Mouse (Mus musculus) liver, postnatal 0 days (tissue): ENCODE measurements around the gene Efna5. TPM values are rescaled to one million over a fixed set of nuclear protein-coding genes. Genes with fewer than 3 reads are reported as not detected.

Source experiments
- ATAC-seq: fragments of 200-750 bp; cut with Nextera tagmentation; 2 replicates; pipeline ENCODE4 v1.8.0; 2017; ENCODE audit warnings: mild to moderate bottlenecking, moderate library complexity
- DNase-seq: peaks from one replicate; pipeline ENCODE4 v3.0.0-alpha.2; 2016
- H3K27ac ChIP-seq: fragments of 300-500 bp; sonication (generic); 2 replicates; pipeline ENCODE4 v1.5.1; 2014; ENCODE audit warnings: antibody characterized with exemption, moderate library complexity, mild to moderate bottlenecking, low read depth
- H3K27me3 ChIP-seq: fragments of 300-500 bp; sonication (generic); 2 replicates; pipeline ENCODE4 v1.6.1; 2014; ENCODE audit warnings: low read length, control low read depth, mixed read lengths; ENCODE audit not compliant: insufficient read depth
- H3K36me3 ChIP-seq: fragments of 300-500 bp; sonication (generic); replicated peaks from 2 replicates; pipeline ENCODE4 v1.6.1; 2014; ENCODE audit warnings: mild to moderate bottlenecking, control low read depth, low read length, moderate library complexity, mixed read lengths; ENCODE audit not compliant: insufficient read depth
- H3K4me1 ChIP-seq: fragments of 300-500 bp; sonication (generic); 2 replicates; pipeline ENCODE4 v1.6.1; 2014; ENCODE audit warnings: antibody characterized with exemption, mild to moderate bottlenecking, control low read depth; ENCODE audit not compliant: insufficient read depth
- H3K4me2 ChIP-seq: fragments of 300-500 bp; sonication (generic); 2 replicates; pipeline ENCODE4 v1.6.1; 2014; ENCODE audit warnings: low read depth, mild to moderate bottlenecking, low read length, moderate library complexity, mixed read lengths
- H3K4me3 ChIP-seq: fragments of 300-500 bp; sonication (generic); 2 replicates; pipeline ENCODE4 v1.5.1; 2014; ENCODE audit warnings: low read depth, low read length
- H3K9ac ChIP-seq: fragments of 300-500 bp; sonication (generic); replicated peaks from 2 replicates; pipeline ENCODE4 v1.6.1; 2014; ENCODE audit warnings: mild to moderate bottlenecking, moderate library complexity
- H3K9me3 ChIP-seq: fragments of 300-500 bp; sonication (generic); 2 replicates; pipeline ENCODE4 v1.6.1; 2016; ENCODE audit warnings: mild to moderate bottlenecking, control low read depth, low read length, mixed read lengths
- CTCF ChIP-seq: sonication (generic); IDR thresholded peaks from 2 replicates; pipeline ENCODE4 v1.5.1; 2016; ENCODE audit warnings: antibody characterized with exemption, low read depth
- EP300 ChIP-seq: IDR thresholded peaks from 2 replicates; pipeline ENCODE4 v1.6.1; 2016; ENCODE audit warnings: antibody characterized with exemption, low read depth, mild to moderate bottlenecking
- WGBS: fragments of 180-500 bp; shearing (Covaris S2); extraction: QIAGEN DNeasy Blood & Tissue Kit; methylation state at CpG from one replicate; pipeline ENCODE4 v1.1.7; 2014; ENCODE audit not compliant: insufficient replicate concordance; 5-methylcytosine and 5-hydroxymethylcytosine counted together
- polyA plus RNA-seq: library from polyadenylated mRNA; unstranded; fragments of >200 nt; fragmentation: Nextera tagmentation; extraction: Ambion mirVana; gene quantifications from 2 replicates; pipeline ENCODE4 v1.2.1, GENCODE M21; 2015

Gene Efna5
- polyA plus RNA-seq, 1 experiment from 2014 or later, result 3.0 TPM

DNA sequence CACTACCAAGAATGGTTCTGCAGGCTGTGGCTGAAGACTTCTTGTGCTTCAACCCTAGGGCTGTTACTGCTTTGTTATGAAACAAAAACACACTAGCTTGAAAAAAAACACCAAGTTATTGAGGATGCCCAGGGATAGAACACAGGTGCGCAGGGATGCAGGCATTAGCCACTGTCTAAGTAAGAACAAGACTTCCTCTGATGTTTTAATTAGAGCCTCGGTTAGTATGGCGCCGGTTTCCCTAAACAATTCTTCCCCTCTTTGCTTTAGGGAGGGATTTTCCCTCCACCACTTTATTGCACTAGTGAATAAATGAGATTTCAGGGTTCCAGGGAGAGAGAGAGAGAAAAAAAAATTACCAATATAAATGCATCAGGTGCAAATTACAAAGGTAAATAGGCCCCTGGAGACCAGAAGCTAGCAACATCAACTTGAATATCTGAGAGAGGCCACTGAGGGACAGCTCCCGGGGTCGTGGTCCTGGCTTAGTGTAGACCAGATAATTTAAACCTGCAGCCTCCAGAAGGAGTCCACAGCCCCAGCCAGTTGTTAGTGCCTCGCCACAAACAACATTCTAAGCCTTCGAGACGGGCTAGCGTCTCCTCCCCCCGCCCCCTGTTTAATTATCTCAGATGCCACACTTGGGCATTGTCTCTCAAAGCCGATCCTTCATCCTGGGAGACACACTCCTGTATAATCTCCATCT is 163.5 kb downstream of the Efna5 start:
- 66% methylated on average over 12 of the region's 12 CpGs for WGBS
- no peak for DNase-seq

DNA sequence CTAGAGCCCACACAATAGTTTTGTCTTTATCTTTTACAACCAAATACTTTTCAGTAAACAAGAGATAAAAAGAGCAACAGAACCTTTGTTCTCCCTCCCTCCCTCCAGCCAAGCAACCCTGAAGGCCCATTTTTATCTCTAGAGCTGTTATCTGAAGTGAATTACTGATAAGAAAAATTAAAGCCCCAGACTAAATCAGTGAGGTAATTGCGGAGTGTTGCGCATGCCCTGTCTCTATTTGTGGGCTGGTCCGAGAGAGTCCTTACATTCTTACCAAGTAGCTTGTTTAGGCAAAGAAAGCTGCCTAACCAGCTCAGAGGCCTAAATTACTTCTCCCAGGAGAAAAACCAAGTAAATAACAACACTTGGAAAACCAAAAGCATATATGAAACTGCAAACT is 167.7 kb downstream of the Efna5 start:
- 71% methylated on average over 3 of the region's 3 CpGs for WGBS
- Histone ChIP-seq H3K9ac (no peak overlapping the region), H3K27me3 (no peaks in the 10 kb centered on the region), H3K4me2 (no peak overlapping the region), H3K4me3 (no peak overlapping the region), H3K36me3 (no peaks in the 10 kb centered on the region), H3K9me3 (no peaks in the 10 kb centered on the region), H3K4me1 (no peaks in the 10 kb centered on the region), H3K27ac (no peak overlapping the region)
- no peak for DNase-seq
- no peak for ATAC-seq
- no peak for TF ChIP-seq EP300
- no peak for TF ChIP-seq CTCF

More for the DNA sequence above, 163.5 kb downstream of the Efna5 start:
- Histone ChIP-seq H3K27me3 (no peaks in the 10 kb centered on the region), H3K4me1 (no peaks in the 10 kb centered on the region), H3K27ac (no peak overlapping the region), H3K4me3 (no peak overlapping the region), H3K9ac (no peak overlapping the region), H3K9me3 (no peaks in the 10 kb centered on the region), H3K4me2 (no peak overlapping the region), H3K36me3 (no peaks in the 10 kb centered on the region)
- TF ChIP-seq CTCF (no peak), EP300 (no peak)
- no peak for ATAC-seq

DNA sequence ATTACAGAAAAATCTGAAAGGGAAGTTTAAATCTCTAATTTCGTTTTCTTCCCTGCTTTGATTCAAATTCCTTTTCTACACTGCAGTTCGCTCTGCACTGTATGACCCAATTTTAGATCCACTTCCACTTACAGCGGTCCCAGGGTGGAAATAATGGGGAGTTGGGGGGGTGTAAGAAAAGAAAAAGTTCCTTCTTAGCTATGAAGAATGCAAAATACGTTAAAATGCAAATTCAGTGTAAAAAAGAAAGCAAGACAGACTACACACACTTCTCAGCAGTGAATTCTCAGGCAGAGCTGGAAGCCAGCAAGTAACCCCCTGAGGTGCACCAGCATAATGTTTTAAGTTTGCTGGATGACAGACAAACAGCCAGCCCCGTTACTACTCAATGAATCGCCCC is 174.7 kb downstream of the Efna5 start:
- Histone ChIP-seq H3K4me1 (no peaks in the 10 kb centered on the region), H3K4me3 (no peak overlapping the region), H3K27ac (no peak overlapping the region), H3K4me2 (no peak overlapping the region), H3K9me3 (no peaks in the 10 kb centered on the region), H3K27me3 (no peaks in the 10 kb centered on the region), H3K36me3 (no peaks in the 10 kb centered on the region), H3K9ac (no peak overlapping the region)
- TF ChIP-seq CTCF (no peak), EP300 (no peak)
- no peak for DNase-seq
- WGBS, result 54% methylated on average over 6 of the region's 6 CpGs
- ATAC-seq, result no peak

DNA sequence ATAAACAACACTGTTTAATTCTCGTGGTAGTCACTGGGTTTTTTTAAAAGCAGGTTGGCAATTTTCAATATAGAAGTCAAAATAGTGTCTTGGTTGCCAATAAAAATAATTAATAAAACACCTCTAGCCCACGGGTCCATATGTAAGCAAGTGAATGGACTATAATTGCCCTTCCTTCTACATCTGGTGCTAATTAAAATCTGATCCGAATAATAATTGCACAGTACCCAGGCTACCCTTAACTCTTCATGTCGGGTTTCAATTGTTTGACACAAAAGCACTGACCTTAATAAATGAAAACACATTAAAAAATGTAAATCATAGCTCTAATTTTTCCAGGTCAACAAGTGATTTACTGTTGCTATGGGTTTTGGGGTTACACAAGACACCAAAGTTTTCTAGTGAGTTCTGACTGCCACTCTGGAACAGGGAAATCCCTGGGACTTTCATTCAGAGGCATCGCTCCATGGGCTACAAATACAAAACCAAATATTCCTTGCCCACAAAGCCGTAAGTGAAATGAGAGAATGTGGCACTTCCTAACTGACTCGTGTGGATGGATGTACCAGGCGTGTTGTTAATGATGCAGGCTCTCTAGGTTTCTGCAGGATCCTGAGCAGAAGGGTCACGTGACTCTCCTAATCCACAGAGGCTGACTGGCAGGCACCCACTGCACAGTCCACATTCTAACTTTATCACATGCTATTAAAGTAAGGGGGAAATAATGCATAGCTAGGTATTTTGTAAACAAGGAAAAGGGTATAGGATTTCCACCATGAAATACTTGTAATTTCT is 178.9 kb downstream of the Efna5 start:
- Histone ChIP-seq H3K9ac (no peak overlapping the region), H3K27ac (no peak overlapping the region), H3K4me1 (no peaks in the 10 kb centered on the region), H3K9me3 (no peaks in the 10 kb centered on the region), H3K4me3 (no peak overlapping the region), H3K27me3 (no peaks in the 10 kb centered on the region), H3K4me2 (no peak overlapping the region), H3K36me3 (no peaks in the 10 kb centered on the region)
- TF ChIP-seq EP300 (no peak), CTCF (no peak)
- DNase-seq (no peak), ATAC-seq (no peak)
- WGBS, result 72% methylated on average over 9 of the region's 9 CpGs

DNA sequence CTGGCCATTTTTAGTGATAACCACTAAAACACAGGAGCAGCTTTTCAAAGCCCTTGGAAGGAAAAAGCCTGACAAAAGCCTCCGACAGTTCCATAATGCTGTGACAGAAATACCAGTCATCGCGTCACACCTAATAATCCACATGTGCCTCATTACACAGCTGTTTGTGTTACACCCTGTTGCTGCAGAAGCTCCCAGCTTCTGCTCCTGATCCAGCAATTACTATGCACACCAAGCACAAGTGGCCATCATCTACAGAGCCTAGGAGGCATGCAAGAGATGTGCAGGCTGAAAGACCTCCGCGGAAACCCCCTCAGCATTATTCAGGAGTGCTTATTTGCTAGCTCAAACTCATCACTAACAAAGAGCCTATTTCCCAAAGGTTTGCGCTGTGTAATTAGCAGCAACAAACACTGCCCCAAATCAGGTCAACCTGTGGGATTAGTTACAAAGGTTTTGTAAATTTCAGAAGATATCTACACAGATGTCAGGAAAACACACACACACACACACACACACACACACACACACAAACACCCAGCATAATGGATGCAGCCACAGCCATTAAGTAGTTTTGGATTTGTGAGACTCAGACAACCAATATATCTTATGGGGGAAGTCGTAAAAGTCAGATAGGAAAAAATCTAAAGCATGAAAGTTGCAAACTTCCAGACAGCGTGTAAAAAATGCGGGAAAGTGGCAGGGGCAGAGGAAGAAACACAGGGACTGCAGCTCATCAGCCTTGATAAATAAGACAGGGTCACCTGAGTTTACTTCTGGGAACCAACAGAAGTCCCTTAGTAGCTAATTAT is 180.1 kb downstream of the Efna5 start:
- no peak for ATAC-seq
- DNase-seq, result no peak
- H3K9ac ChIP-seq, result no peak overlapping the region
- no peak overlapping the region for H3K4me2 ChIP-seq
- 64% methylated on average over 9 of the region's 9 CpGs for WGBS
- H3K36me3 ChIP-seq, result no peaks in the 10 kb centered on the region
- H3K27ac ChIP-seq, result no peak overlapping the region
- H3K4me1 ChIP-seq, result no peaks in the 10 kb centered on the region
- TF ChIP-seq CTCF (no peak), EP300 (no peak)
- no peak overlapping the region for H3K4me3 ChIP-seq
- H3K27me3 ChIP-seq, result no peaks in the 10 kb centered on the region
- no peaks in the 10 kb centered on the region for H3K9me3 ChIP-seq

DNA sequence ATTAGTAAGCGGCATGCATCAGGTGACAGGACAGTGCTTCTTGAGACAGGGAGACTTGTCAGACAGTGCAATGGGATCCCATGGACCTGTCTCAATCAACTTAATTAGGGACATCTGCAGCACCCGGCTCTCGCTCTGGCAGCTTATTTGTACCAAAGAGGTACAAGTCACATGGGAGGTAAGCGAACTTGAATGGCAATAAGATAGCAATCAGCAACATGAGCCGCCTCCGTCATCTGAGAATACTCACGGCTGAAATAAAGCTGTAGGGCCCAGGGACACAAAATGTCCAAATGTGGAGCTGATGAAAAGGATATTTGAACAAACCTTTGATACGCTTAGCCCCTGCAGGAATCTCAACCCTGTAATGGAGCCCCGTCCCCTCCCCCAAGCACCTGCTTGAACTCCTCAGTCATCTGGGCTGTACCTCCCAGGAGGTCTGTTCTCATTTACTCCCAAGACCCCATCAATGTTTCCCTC is 186.1 kb downstream of the Efna5 start:
- DNase-seq, result no peak

More for the DNA sequence above, 186.1 kb downstream of the Efna5 start:
- Histone ChIP-seq H3K9me3 (no peaks in the 10 kb centered on the region), H3K4me3 (no peak overlapping the region), H3K36me3 (no peaks in the 10 kb centered on the region), H3K27me3 (no peaks in the 10 kb centered on the region), H3K4me1 (no peaks in the 10 kb centered on the region), H3K27ac (no peak overlapping the region), H3K9ac (no peak overlapping the region), H3K4me2 (no peak overlapping the region)
- no peak for ATAC-seq
- 79% methylated on average over 9 of the region's 9 CpGs for WGBS
- no peak for TF ChIP-seq CTCF
- TF ChIP-seq EP300, result no peak
